Mouse (Mus musculus) G1E-ER4 (cell line): ENCODE measurements around the gene Gtf2f2. TPM values are rescaled to one million over a fixed set of nuclear protein-coding genes. Genes with fewer than 3 reads are reported as not detected.

Experiments used
- GATA1 ChIP-seq: IDR thresholded peaks from one replicate; pipeline ENCODE4 v1.8.0; 2012; ENCODE audit warnings: low read length, inconsistent platforms
- polyA plus RNA-seq: library from polyadenylated mRNA; stranded (reverse); fragments of >175 nt; gene quantifications from 2 replicates; pipeline ENCODE4 v1.2.3, GENCODE M21; 2012

The Gtf2f2 gene
- polyA plus RNA-seq, 1 experiment: 8.9 TPM

DNA sequence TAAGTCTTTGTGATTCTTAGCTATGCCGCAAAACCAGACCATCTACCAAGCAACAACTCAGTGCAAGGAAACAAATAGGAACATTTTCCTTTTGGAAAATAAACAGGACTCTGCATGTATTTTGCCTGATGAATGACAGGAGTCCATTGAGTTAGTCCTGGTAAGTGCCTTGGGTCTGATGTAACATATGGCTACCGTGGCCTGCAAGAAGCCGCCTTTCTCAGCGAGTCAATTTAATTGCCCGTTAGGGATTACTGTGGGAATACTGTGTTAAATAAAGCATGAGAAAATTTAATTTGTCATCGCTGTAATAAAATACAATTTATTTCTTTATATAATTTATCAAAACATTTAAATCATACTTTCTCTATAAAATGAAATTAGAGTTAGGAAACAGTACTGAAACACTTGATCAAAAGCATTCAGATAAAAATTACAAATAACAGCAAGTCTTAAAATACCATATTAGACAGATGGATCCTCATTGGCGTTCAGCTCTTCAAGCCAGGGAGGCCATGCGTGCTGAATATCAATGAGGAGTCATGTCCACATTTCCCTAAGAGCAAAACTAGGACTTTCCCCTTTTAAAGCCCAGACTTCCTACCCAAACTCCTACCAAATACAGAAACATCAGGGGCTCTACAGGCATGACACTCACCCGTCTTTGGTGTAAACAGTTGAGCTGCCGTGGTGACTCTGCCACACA is 7.3 kb upstream of the Gtf2f2 start:
- TF ChIP-seq GATA1: no peak

DNA sequence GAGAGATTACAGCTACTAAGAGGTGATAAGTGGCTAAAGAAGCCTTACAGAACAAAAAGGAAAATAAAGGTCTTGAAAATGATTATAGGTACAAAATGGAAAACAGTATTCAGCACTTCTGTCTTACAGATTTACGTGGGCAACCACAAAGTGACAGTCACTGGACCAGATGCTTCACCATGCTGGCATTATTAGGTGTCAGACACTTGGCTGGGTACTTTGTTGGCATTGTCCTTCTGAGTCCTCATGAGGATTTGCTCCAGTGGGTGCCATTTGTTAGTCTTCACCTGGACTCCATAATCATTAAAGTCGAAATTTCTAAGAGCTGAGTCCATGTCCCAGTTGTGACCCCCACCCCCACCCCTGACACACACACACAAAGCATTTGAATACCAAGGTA is 3.7 kb upstream of the Gtf2f2 start:
- no peak for TF ChIP-seq GATA1

DNA sequence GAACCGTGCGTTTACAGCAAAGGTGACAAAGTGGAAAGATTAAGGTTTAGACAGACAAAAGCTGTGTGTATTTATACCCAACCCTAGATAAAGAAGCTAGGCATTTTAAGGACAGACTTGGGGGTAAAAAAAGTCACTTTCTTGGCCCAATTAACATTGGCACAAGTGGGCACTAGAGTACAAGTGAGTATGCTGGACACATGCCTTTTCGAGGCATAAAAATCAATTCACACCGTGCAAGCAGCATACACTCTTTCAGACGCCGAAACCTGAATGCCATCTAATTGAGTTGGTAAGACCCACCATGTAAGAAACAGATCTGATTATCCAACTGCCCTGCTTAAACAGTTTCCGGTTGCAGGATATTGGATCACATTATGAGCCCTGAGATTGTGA is 395 bp upstream of the Gtf2f2 start:
- TF ChIP-seq GATA1: no peak

DNA sequence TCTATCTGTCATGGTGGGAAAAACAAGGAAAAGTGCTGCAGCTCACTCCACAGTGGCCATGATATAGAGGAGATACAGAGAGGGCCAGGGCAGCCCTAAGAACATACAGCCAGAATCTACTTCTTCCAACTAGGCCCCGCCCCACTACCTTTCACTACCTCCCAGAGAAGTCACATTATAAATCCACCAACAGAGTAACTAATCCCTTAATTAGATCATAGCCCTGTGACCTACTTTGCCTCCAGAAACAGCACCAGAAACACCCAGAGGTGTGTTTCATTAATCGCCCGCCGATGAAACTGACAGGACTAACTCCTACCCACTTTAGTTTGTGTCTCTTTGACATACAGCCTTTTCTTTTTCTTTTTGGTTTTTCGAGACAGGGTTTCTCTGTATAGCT is 1.5 kb downstream of the Gtf2f2 start:
- no peak for TF ChIP-seq GATA1

DNA sequence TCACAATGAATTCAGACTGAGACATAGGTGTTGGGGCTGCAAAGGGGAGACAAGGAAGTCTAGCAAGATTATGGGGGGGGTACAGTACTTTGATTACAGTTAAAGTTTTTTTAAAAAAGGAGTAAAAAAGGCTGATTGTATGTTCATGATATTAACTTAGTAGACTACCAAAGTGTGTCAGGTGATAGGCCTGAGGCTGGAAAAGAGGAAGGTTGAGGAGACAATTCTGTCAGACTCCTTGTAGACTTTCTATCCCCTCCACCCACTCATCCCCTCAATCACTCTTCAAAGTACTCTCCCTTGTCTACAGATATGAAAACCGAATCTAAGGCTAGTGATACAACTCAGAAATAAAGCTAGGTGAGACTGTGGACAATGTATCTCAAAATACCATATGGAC is 2.5 kb downstream of the Gtf2f2 start:
- no peak for TF ChIP-seq GATA1

DNA sequence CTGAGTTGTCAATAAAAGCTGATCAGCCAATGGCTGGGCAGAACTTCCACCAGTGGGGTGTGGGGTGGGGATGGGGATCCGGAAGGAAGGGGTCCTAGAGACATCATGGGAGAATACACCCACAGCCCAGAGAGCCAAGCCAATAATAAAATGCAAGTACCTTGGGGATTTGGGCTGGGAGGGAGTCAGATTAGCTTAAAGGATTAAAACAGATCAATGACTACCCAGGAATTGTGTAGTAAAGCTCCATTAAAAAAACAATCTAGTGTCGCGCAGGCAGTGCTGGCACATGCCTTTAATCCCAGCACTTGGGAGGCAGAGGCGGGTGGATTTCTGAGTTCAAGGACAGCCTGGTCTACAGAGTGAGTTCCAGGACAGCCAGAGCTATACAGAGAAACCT is 5.7 kb downstream of the Gtf2f2 start:
- no peak for TF ChIP-seq GATA1

DNA sequence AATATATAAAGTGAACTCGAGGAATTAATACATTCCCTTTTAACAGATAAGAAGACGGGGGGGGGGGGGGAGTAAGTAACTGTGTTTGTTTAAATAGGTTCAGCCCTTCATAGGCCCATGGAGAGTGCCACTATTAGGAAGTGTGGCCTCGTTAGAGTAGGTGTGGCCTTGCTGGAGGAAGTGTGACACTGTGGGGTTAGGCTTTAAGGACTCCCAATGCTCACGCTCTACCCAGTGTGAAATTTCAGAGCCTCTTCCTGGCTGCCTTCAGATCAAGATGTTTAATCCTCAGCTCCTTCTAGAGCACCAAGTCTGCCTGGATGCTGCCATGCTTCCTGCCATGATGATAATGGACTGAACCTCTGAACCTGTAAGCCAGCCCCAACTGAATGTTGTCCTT is 8.9 kb downstream of the Gtf2f2 start:
- no peak for TF ChIP-seq GATA1

DNA sequence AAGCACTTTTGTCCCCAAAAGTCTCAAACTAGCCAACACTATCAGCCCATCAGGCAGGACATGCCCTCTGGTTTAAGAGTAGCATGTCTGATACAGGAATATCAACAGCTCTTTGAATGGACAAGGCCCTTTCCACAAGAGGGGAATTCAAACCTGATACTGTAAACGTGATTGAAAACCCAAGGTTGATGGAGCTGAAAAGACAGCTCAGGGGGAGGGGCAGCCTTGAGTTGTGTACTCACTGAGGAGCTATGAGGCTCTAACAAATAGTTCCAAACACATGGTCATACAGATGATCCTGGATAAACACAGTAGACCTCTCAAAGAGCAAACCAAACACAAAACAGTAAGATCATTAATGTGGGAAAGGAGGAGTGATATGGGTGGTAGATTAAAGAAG is 12.6 kb downstream of the Gtf2f2 start:
- TF ChIP-seq GATA1: no peak

DNA sequence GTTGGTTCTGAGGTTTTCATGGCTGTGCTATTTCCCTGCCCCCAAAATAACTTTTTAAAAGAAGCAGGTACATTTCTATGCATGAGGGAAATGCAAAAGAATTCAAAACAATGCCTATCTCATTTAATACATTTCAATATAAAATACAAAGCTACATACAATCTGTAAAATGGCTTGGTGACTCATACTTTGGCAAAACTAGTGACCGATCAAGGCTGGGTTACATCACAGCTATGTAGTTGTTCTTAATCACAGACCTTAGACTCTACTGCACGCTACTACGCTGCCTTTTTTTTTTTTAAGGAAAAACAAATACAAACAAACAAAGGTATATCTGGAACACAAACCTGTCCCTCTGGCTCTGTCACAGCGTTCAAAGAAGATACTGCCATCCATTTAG is 18.3 kb downstream of the Gtf2f2 start:
- no peak for TF ChIP-seq GATA1

DNA sequence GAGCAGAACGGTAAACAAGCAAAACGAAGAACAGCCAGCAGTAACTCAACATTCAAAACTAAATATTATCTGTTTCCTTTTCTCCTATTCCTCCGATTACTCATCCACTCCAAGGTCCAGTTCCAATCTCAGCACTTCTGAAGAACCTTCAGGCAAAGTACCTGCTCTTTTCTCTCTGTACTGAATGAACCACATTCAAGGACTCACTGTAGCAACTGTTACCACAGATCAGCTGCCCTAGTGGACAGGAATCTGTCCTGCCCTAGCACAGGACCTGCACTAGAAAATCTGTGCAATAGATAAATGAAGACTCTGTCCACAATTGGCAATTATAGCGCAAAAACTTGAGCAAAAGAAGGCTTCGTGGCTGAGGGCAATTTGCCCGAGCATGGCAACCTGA is 19.7 kb downstream of the Gtf2f2 start:
- TF ChIP-seq GATA1: no peak

DNA sequence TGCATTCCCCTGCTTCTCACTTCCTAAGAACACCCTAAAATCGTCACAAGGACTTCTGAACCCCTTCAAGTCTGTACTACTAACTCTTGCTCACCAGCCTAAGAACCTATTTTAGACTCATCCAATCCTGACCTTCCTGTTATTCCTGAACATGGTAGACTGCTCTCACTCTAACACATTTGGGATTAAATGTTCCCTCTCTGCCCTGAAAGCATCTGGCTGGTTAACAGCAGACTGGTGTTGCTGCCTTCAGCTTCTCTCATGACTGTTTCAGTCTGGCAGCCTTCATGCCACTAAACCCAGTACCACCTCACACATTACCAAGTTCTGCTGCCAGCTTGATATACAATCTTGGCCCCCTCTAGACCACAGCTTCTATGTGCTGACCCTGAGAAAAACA is 21.5 kb downstream of the Gtf2f2 start:
- no peak for TF ChIP-seq GATA1

DNA sequence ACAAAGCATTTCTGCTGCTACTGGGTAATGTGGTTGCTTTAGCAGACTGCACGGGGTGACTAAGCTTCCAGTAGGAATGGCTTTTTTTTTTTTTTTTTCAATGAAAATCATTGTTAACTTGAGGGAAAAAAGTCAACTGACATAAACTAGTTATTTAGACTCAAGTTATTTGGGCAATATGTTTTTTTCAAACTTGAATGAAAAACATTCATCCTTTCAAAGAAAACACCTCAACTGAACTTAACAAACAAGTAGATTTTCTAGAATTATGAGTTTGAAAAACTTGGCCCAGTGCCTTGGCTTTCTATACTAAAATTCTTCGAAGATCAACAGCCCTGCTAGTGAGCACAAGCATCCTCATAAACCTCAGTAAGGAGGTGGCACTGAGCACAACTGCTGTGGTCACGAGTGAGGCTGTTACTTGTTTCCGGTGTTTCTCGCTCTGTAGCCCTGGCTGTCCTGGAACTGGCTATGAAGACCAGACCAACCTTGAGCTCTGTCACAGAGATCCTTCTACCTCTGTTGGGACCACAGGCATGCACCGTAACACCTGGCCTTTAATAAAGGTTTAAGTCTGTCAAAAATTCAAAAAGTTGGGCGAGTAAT is 23.7 kb downstream of the Gtf2f2 start:
- no peak for TF ChIP-seq GATA1

DNA sequence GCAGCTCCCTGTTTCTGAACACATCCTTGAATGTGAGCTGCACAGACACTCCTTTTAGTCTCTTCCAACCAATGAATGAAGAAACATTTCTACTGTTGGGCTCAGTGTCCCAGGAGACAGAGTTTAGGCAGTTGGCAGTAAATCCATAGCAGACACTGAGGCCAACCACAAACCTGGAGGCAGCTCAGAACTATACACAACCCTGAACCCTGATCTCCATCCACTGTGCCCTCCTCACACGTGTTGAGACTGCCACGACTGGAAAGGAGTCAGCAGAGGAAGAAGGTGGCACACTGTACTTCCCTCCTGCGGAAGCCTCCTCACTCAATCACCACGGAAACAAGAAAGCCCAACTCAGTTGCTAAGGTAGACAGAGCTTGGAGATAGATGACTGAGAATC is 25.6 kb downstream of the Gtf2f2 start:
- TF ChIP-seq GATA1: no peak

DNA sequence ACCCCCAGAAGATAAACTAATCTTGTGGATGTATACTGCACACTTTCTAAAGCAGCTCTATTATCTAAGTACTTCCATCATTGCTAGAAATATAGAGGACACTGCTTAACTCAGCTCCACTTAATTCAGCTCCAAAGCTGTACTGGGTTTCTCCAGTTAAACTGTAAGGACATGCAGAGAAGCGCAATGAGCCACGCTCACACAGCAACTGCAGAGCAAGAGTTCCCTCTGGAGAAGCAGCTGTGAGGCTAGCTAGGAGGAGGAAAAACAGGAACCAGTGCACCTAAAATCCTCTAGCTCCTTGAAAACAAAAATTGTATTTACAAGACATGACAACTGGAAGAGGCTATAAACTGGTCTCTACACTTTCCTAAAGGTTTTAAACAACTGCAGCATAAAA is 26.8 kb downstream of the Gtf2f2 start:
- no peak for TF ChIP-seq GATA1

DNA sequence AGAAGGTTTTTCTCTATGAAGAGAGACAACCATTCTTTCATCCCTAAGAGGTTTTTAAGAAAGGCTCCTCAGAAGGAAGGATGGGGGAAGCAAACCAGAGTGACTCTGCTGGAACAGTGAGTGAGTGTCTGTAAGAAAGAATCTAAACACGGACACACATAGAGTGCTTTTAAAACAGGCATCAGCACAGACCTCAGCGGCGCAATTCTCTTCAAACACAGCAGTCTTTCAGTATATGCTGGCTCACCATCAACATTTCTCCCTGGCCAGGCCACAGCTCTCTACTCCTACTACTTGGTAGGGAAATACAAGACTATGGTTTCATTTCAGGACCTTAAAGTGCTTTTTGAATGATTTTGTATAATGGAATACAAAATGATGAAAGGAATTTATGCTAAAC is 29.4 kb downstream of the Gtf2f2 start:
- no peak for TF ChIP-seq GATA1

DNA sequence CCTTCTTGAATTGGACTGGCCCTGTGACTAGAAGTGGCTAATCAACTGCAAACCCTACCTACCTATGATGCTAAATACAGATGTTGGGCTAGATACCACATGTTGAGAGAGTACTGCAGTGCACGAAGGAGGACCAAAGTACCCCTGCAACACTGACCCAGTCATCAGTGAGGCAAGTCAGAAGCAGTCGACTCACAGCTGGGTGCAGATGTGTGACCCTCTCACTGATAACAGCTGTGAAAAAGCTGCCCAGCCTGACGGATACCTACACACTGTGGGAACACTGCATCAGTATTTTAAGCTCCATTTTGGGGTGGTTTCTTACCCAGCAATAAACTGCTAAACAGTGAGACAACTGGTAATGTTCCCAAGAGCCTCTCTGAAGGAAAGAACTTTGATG is 34.6 kb downstream of the Gtf2f2 start:
- no peak for TF ChIP-seq GATA1

DNA sequence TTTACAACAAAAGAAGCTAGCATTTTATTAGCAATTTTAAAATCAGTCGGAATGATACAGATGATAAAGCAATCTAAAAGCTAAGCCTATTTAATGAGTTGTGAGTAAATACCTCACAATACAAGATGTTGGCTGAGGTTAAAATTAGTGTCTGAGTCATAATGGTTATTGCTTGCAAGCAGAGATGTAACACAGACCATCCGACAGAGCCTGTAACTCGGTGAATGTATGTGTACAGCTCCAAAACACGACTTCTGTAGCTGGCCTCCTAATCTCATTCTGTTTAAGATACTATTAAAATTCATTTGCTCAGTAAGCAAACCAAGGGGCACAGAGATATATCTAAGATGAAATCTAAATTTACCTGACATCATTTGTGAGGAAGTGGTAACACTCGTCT is 43.4 kb downstream of the Gtf2f2 start:
- TF ChIP-seq GATA1: no peak

DNA sequence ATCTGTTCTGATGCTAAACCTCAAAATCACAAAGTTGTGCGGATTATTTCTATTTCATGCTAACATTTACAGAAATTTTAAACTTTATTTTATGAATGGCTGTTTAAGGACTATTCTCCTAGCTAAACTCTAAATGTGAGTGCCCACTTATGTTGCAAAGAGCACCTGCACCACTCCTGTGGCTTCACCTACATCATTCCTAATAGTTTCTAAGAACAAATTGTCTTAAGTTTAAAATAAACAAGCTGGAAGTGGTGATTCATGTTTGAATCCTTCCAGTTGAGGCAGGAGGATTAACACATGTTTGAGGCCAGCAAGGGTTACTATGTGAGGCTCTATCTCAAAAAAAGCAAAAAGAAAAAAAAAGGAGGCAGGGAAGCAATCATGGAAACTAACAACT is 46.2 kb downstream of the Gtf2f2 start:
- no peak for TF ChIP-seq GATA1

DNA sequence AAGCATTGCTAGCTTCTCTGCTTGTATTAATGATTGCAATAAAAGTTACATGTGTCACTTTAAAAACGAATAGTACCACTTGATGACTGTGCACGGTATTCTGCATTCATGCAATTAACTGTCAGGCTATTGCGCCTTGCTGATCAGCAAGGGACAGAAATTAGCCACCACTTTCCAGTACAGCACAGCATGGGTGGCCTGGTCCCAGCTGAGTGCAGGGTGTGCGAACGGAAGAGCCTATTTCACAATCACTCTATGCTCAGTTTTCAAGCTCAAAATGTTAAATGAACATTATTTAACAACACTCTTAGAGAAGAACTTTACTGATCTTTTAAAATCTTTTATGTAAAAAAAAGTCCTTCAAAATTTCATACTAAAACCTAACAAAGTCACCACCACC is 46.7 kb downstream of the Gtf2f2 start:
- TF ChIP-seq GATA1: no peak
